Mouse (Mus musculus): Measurements from ENCODE around the gene Tcf19.
"Not testable (repeated sequence)": the region's sequence is repeated elsewhere in the genome, so short reads cannot be mapped to it uniquely, and the experiment has no call there.

Gene Tcf19

GRCm38 (mm10) chr17:35532360-35532759 is 15.7 kb upstream of the Tcf19 start:
- DNase-seq = no peak

DNA sequence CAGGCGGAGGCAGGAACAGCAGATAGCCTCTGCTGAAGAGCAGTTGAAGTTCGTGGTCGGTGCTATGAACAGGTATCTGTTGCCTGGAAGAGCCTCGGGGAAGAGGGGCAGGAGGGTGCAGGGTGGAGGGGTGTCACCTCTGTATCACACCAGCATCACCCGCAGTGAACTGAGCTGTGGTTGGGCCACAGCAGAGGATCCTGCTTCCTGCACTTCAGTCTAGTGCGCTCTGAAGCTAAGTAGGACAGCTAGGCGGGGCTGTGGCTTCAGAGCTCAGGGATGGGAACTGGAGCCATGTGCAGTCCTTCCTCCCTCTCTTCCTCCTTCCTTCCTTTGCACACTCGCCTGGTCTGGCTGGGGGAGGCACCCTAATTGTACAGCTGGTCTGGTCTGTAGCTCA is 10.0 kb upstream of the Tcf19 start:
- DNase-seq = peak; percentile 47 to 51

- no peak for DNase-seq
Observed at GRCm38 (mm10) chr17:35524354-35524753, 7.7 kb upstream of the Tcf19 start.

- no peak for DNase-seq
Observed at GRCm38 (mm10) chr17:35517526-35517925, 902 bp upstream of the Tcf19 start.

DNA sequence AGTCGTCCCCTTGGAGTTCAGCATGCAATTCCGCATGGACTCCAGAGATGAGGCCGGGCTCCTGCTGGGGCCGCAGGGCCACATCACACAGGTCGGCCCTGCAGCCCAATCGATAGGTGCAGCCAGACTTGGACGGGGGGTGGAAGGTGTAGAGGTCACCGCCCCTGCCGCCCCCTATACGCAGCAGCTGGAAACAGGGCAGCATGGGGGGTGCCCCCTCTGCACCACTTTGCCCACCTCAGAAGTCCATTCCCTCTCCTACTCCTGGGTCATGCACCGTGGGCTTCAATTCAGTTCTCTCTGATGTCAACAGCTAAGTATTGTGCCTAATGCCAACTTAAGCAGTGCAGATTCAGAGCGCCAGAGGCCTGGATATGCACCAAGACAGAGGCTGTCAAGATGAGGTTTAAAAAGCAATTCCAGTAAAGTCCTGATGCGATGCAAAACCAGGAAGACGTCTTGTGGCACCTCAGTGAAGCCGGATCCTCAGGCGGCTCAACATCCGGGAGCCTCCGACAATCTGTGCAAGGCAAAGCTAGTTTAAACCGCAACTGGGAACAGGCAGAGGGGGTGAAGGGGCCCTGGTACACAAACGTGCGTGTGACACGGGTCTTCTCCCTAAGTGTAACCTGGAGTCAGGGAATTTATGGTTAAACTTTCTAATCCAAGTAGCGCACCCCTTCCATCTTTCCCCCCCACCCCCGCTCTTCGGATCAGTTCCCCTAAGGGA is 548 bp downstream of the Tcf19 start:
- DNase-seq = peak in 1 of 2 experiments; percentile 53

GRCm38 (mm10) chr17:35514756-35515155 is 1.9 kb downstream of the Tcf19 start:
- DNase-seq = no peak

DNA sequence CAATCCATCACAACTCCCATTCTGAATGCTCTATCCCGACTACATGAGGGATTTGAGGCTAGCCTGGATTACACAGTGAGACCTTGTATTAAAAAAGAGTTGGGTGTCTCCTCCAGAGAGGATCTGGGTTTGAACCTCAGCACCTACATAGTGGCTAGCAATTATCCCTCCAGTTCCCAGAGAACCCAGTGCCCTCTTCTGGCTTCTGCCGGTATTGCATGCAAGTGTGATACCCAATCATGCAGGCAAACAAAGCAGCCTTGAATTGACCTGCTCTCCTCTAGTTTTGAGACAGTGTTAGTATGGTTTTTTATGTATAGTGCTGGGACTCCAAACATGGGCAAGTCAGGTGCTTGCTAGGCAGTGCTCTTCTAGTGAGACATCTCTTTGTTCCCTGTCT is 2.7 kb downstream of the Tcf19 start:
- peak in 1 of 2 experiments; percentile 58 for DNase-seq

DNA sequence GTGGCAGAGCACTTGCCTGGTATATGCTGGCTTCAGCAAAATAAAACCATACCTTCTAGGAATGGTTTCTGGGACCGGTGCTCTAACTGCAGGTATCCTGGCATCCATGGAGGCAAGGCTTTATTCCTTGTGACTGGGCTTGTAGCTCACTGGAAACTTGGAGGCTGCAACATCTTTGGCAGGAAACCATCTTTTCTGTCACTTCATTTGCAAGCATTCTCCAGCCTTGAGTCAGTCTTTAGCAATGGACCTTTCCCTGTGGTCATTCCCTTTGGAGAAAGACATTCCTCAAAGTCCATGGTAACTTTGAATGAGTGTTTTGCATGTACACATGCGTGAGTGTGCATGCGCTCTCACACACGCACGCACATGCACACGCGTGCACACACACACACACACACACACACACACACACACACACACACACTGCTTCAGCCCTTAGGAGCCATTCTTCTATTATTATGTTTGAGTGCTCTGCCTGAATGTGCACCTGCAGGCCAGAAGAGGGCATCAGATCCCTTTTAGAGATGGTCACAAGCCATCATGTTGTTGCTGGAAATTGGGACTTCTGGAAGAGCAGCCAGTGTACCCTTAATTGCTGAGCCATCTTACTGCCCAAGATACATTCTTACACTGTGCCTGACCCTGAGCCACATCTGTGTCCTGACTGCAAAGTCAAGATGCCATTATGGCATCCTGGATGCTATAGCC is 3.6 kb downstream of the Tcf19 start:
- no peak for DNase-seq

- DNase-seq = peak in 1 of 2 experiments; percentile 40
Observed at GRCm38 (mm10) chr17:35509284-35509683, 7.3 kb downstream of the Tcf19 start.

GRCm38 (mm10) chr17:35508279-35508678 is 8.3 kb downstream of the Tcf19 start:
- not testable (repeated sequence) for DNase-seq

DNA sequence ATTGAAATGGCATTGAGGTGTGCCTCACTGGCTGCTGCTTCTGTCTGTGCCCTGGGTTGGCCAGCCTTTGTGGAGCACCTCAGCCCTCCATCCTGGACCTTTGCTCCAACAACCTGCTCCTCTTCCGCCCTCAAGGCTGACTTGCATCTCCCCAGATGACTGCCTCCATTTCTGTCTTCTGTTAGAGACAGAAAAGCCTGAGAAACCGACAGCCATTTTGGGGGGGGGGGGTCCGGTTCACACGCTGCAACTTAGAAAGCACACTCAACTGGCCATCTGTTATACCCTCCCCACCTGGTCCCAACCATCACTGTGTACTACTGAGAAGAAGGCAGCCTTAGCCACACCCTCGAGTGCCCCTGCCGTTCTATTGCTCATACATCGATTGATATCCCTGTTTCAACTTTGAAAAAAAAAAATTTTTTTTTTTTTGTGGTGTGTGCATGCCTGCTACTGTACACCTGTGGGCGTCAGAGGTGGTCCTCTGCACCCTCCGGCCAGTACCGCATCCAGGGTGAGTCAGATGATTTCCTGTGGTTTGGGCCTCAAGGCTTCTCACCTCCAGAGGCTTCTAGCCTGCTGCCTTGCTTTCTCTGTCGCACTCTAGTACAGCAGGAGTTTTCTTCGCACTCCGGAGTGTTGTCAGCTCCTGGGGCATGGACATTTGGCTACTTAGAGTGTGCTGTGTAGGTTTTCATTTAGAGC is 8.9 kb downstream of the Tcf19 start:
- DNase-seq = no peak

DNA sequence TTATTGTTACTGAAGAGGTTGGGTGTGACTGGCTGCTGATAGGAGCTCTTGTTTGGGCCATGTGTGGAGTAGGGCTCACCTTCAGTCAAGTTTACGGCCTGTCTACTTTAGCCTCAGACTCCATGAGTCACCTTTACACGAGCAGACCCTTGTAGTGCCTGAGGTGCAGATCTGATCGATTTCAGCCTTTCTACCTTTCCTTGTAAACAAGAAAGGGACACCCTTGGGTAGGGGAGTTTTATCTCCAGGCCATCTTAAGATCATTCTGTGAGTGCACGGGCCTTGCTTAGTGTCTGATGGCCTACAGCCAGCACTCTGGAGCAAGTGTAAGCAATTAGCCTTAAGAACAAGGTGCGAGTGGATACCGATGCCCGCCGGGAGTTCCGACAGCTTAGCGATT is 9.7 kb downstream of the Tcf19 start:
- no peak for DNase-seq

DNA sequence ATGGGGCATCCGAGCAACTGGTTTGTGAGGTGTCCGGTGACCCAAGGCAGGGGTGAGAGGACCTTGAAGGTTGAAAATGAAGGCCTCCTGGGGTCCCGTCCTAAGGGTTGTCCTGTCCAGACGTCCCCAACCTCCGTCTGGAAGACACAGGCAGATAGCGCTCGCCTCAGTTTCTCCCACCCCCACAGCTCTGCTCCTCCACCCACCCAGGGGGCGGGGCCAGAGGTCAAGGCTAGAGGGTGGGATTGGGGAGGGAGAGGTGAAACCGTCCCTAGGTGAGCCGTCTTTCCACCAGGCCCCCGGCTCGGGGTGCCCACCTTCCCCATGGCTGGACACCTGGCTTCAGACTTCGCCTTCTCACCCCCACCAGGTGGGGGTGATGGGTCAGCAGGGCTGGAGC is 10.8 kb downstream of the Tcf19 start, which contains the start of gene Pou5f1:
Pou5f1 (plus strand) TSS at position 243 of the 400 bp plus-strand sequence.
- DNase-seq = no peak

DNA sequence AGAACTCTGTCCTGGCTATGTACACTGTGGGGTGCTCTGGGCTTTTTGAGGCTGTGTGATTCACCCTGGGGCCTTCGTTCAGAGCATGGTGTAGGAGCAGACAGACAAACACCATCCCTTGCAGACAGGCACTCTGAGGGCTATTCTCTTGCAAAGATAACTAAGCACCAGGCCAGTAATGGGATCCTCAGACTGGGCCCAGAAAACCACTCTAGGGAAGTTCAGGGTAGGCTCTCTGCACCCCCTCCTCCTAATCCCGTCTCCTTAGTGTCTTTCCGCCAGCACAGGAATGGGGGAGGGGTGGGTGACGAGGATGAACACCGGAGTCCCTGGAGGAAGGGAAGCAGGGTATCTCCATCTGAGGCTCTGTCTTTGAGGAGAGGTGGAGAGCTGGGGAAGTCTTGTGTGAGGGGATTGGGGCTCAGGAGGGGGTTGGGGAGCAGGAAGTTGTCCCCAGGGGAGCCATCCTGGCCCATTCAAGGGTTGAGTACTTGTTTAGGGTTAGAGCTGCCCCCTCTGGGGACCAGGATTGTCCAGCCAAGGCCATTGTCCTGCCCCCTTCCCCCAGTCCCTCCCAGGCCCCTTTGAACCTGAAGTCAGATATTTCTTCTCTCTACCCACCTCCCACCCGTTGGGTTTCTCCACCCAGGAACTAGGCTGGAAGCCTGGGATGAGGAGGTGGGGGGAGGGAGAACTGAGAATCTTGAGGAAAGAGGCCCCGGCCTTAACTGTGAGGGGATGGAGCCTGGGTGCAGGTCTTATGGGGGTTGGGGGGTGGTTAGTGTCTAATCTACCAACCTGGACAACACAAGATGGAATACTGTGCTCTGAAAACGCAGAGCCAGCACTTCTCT is 11.8 kb downstream of the Tcf19 start:
- no peak for DNase-seq

DNA sequence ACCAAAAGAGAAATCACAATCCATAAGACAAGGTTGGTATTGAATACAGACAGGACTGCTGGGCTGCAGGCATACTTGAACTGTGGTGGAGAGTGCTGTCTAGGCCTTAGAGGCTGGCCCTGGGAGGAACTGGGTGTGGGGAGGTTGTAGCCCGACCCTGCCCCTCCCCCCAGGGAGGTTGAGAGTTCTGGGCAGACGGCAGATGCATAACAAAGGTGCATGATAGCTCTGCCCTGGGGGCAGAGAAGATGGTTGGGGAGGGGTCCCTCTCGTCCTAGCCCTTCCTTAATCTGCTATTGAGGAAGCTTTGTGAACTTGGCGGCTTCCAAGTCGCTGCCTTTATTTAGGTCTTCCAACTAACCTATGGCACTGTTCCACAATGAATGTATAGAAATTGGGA is 12.8 kb downstream of the Tcf19 start:
- no peak for DNase-seq

DNA sequence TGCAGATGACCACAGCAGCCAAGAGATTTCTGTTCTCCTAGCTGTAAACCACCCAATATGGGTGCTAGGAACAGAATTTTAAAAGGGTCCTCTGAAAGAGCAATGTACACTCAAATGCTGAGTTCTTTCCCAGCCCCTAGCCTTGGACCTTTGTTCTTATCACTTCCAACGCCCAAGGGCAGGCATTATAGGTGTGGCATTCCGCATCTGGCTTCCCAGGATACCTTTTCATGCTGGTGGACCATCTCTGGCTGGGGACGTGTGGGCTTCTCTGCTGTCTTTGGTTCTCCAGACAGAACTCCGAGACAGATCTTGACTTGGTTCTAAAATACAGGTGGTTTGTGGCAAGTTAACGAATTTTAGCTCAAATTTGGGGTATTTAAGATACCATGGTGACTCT is 13.9 kb downstream of the Tcf19 start:
- DNase-seq = no peak

DNA sequence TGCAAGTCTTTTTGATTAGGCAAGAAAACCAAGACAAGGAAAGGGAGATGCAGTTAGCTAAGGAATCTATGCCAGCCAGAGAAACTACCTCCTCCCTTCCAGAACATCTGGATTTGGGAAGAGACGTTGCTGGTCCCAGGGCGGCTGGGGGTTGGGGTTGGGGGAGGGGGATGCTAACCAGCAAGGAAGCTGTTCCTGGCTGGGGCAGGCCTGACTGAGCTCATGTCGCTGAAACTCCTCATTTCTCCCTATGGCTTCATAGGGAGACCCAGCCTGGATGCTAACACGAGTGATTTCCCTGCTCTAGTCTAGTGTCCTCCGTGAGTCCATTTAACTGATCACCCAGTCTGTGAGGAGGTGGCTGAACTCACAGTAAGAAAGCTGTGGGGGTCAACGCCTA is 14.4 kb downstream of the Tcf19 start:
- no peak for DNase-seq

GRCm38 (mm10) chr17:35497124-35497523 is 19.5 kb downstream of the Tcf19 start:
- no peak for DNase-seq

DNA sequence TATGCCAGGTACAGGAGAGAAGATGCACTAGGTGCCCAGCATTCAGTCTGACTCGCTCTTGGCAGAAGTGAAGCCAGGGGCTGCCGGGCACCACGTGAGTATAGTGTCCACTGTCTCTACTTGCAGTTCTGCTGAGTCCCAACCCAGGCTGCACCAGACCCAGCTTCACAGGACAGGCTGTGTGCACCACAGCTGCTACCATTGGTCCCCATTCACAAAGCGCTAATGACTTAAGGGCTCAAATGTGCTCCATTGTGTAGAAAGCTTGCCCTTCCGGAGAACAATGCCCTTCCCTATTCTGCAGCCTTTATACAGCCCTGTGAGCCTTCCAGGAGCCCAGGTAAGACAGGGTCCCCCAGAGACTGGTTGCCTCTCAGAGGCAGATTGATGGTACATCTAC is 26.3 kb downstream of the Tcf19 start:
- no peak for DNase-seq

- DNase-seq = no peak
Observed at GRCm38 (mm10) chr17:35488041-35488440, 28.6 kb downstream of the Tcf19 start.

DNA sequence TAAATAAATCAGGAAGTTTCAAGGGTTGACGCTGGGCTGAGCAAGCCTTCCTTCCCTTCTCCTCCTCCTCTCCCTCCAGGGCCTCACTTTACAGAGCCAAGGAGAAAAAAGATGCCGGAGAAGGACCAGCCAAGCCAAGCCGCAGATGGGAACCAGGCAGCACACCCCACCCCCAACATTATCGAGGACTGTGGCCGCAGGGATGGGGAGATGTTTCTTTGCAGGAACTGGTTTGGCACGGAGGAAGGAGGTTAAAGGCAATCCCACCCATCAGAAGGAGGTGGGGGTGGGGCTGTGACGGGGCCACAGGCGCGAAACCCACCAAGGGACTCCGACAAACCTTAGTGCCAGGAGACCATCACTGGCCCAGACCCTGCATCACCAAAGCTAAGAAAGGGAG is 29.9 kb downstream of the Tcf19 start:
- no peak for DNase-seq

DNA sequence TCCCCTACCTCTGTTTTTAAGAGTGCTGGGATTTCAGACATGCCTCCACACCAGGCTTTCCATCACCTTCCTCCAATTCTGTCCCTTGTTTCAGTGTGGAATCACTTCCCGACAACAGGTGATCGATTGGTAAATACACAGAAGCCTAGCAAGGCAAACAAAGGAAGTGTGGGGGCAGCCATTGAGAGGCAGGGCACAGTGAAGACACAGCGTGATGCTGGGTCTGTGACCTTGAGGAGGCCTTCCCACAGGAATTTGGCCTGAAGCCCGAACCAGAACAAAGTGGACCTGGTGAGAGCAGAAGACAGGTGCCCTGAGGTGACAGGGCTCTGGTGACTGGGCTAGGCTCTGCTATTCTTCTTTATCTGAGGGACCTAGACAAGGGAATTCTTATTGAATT is 30.9 kb downstream of the Tcf19 start:
- no peak for DNase-seq

GRCm38 (mm10) chr17:35484066-35484465 is 32.6 kb downstream of the Tcf19 start:
- peak in 1 of 2 experiments; percentile 9 for DNase-seq
